Mouse (Mus musculus) brain, embryonic 14.5 days (tissue): Measurements from ENCODE around the gene Gripap1.
A peak's percentile ranks its signal among the peaks of the same experiment; 100 is the strongest.

Source experiments
- CTCF ChIP-seq: fragments of 200-500 bp; IDR thresholded peaks from 2 replicates; pipeline ENCODE4 v1.5.1; 2012; ENCODE audit warnings: inconsistent platforms, mild to moderate bottlenecking, moderate library complexity, borderline replicate concordance; ENCODE audit not compliant: insufficient read depth, insufficient read length; ENCODE audit errors: extremely low read depth
- POLR2A ChIP-seq: fragments of 200-500 bp; IDR thresholded peaks from 2 replicates; pipeline ENCODE4 v1.6.1; 2012; ENCODE audit warnings: mild to moderate bottlenecking, inconsistent platforms, borderline replicate concordance; ENCODE audit not compliant: poor library complexity, insufficient read depth, insufficient read length, severe bottlenecking; ENCODE audit errors: extremely low read depth

DNA sequence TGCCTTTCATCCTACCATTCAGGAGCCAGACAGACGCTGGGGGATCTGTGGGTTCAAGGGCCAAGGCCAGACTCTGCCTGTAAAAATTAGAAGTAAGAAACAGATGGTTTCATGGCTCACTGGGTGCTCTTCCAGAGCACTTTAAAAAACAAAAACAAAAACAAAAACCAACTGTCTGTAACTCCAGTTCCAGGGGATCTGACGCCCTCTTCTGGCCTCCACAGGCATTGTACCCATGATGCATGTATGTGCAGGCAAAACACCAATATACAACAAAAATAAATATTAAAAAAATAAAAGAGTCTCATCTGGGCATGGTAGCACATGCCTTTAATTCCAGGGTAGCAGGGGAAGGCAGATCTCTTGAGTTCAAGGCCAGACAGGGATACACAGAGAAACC, 16.8 kb upstream of the Gripap1 start:
- TF ChIP-seq CTCF (peak; percentile 28; the same call in 1 of the 2 replicates), POLR2A (no peak)
